Mouse (Mus musculus) heart, adult 2 months (tissue): ENCODE results near the gene Hist1h2bq.

Source experiments
- CTCF ChIP-seq: fragments of 200-600 bp; IDR thresholded peaks from 2 replicates; pipeline ENCODE4 v1.8.1; 2022; ENCODE audit warnings: antibody characterized with exemption, mild to moderate bottlenecking, moderate library complexity
- EP300 ChIP-seq: fragments of 200-500 bp; IDR thresholded peaks from 2 replicates; pipeline ENCODE4 v1.6.1; 2011; ENCODE audit warnings: low read depth, low read length, control low read depth; ENCODE audit not compliant: insufficient read depth
- POLR2A ChIP-seq: fragments of 200-500 bp; IDR thresholded peaks from 2 replicates; pipeline ENCODE4 v1.6.1; 2011; ENCODE audit warnings: mild to moderate bottlenecking, low read depth, low read length, control low read depth; ENCODE audit not compliant: insufficient read depth

GRCm38 (mm10) chr13:21790601-21791283, 19.3 kb downstream of the Hist1h2bq start:
- no peak for TF ChIP-seq CTCF
- no peak for TF ChIP-seq POLR2A
- no peak for TF ChIP-seq EP300
